Mouse (Mus musculus) forebrain, postnatal 0 days (tissue): ENCODE measurements at regions not wholly inside any gene's neighbourhood (a gene's known extent, or its start where the extent isn't known, plus 50 kb on each side); places are given as distances from the start of the nearest gene placed in this dataset.
A peak's percentile ranks its signal among the peaks of the same experiment; 100 is the strongest.

ENCODE experiments used
- ATAC-seq: fragments of 200-750 bp; cut with Nextera tagmentation; 2 replicates; pipeline ENCODE4 v1.8.0; 2017; ENCODE audit warnings: mild to moderate bottlenecking, moderate library complexity
- DNase-seq: peaks from one replicate; pipeline ENCODE4 v3.0.0-alpha.2; 2015
- H3K27ac ChIP-seq: fragments of 300-500 bp; sonication (generic); 2 replicates; pipeline ENCODE4 v1.5.1; 2014; ENCODE audit warnings: low read depth, mild to moderate bottlenecking, antibody characterized with exemption, low read length, moderate library complexity, mixed read lengths
- H3K27me3 ChIP-seq: fragments of 300-500 bp; sonication (generic); 2 replicates; pipeline ENCODE4 v1.6.1; 2014; ENCODE audit warnings: mild to moderate bottlenecking, low read length, mixed read lengths; ENCODE audit not compliant: insufficient read depth
- H3K36me3 ChIP-seq: fragments of 300-500 bp; sonication (generic); 2 replicates; pipeline ENCODE4 v1.6.1; 2014; ENCODE audit warnings: mild to moderate bottlenecking, moderate library complexity; ENCODE audit not compliant: insufficient read depth
- H3K4me1 ChIP-seq: fragments of 300-500 bp; sonication (generic); 2 replicates; pipeline ENCODE4 v1.6.1; 2014; ENCODE audit warnings: antibody characterized with exemption; ENCODE audit not compliant: insufficient read depth
- H3K4me2 ChIP-seq: fragments of 300-500 bp; sonication (generic); 2 replicates; pipeline ENCODE4 v1.6.1; 2014; ENCODE audit warnings: low read depth, mild to moderate bottlenecking, moderate library complexity
- H3K4me3 ChIP-seq: fragments of 300-500 bp; sonication (generic); 2 replicates; pipeline ENCODE4 v1.5.1; 2014; ENCODE audit warnings: low read depth, low read length, mixed read lengths
- H3K9ac ChIP-seq: fragments of 300-500 bp; sonication (generic); 2 replicates; pipeline ENCODE4 v1.6.1; 2014; ENCODE audit warnings: mild to moderate bottlenecking
- H3K9me3 ChIP-seq: fragments of 300-500 bp; sonication (generic); 2 replicates; pipeline ENCODE4 v1.6.1; 2016; ENCODE audit warnings: low read length
- CTCF ChIP-seq: sonication (generic); IDR thresholded peaks from 2 replicates; pipeline ENCODE4 v1.5.1; 2016; ENCODE audit warnings: antibody characterized with exemption, control low read depth, low read depth
- WGBS: fragments of 180-500 bp; shearing (Covaris S2); extraction: QIAGEN DNeasy Blood & Tissue Kit; methylation state at CpG from one replicate; pipeline ENCODE4 v1.1.7; 2014; 5-methylcytosine and 5-hydroxymethylcytosine counted together

DNA sequence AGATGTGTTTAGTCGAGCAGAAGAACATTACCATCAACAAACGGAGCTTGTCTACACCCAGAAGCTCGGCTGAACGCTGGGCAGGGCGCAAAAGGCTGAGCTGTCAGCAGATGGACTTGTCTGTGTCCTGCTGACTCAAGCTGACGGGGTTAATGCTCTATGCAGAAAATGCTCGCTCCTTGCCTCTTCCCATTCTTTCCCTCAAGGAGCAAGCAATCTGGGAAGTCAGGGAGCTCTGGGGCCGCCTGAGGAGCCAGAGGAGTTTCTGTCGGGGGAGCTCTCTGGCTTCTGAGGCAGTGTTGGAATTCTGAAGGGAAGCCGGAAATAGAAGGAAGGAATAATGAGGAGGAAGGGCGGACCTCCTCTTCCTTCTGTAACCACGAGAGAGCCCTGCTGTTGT lies 289.3 kb upstream of the G2e3 start:
- peaks cover 5% of the 10 kb centered on the region; the same call in 1 of the 2 replicates for H3K4me1 ChIP-seq
- H3K36me3 ChIP-seq: no peaks in the 10 kb centered on the region
- 20% methylated on average over 12 of the region's 12 CpGs for WGBS
- no peaks in the 10 kb centered on the region for H3K9me3 ChIP-seq
- H3K4me3 ChIP-seq: 0 out of 2 replicates have a peak overlapping the region, but pooled peaks have one; percentile 0
- DNase-seq: peak; percentile 40
- no peak overlapping the region for H3K9ac ChIP-seq
- peak overlapping the region; percentile 4; the same call in 1 of the 2 replicates for H3K4me2 ChIP-seq
- ATAC-seq: peak; percentile 55
- no peaks in the 10 kb centered on the region for H3K27me3 ChIP-seq
- H3K27ac ChIP-seq: peak overlapping the region; percentile 66
- TF ChIP-seq CTCF: no peak

DNA sequence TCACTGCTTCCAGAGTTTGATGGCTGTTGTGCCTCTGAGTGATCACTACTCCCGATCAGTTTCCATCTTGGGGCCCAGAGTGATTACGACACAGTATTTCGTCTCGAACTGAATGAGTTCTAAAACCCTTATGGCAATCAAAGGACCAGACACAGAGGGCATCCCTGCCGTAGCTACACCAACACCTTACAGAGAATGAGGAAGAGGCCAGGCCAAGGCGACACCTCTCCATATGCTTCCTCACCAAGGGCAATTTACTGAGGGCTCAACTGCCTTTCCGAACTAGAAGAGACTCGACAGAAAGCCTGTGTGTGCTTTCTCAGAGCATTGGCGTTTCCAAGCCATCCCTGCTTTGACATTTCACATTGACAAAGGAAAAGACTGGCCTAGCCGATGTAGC lies 289.8 kb upstream of the G2e3 start:
- no peaks in the 10 kb centered on the region for H3K27me3 ChIP-seq
- no peak overlapping the region for H3K9ac ChIP-seq
- no peaks in the 10 kb centered on the region for H3K9me3 ChIP-seq
- WGBS: 70% methylated on average over 10 of the region's 10 CpGs
- no peaks in the 10 kb centered on the region for H3K36me3 ChIP-seq
- peaks cover 5% of the 10 kb centered on the region; the same call in 1 of the 2 replicates for H3K4me1 ChIP-seq
- DNase-seq (no peak), ATAC-seq (no peak)
- peak overlapping the region; percentile 66 for H3K27ac ChIP-seq
- peak overlapping the region; percentile 4; the same call in 1 of the 2 replicates for H3K4me2 ChIP-seq
- no peak overlapping the region for H3K4me3 ChIP-seq
- TF ChIP-seq CTCF: no peak

DNA sequence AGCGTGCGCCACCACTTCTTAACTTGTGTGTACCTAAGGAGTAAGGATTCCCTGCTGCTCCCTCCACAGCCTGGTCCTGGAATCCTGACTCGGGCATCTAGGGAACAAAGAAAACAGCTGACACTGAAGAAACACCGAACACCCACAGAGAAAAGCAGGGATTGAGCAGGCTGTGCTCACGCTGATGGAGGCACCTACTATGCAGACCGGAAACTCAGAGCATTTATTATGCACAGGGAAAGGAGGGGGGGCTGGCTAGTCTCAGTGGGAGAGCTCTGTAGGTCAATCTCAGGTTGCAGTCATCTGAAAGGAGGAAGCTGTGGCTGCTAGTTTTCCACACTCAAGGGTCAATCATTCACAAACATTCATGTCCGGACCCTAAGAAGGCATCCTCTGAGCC lies 300.7 kb upstream of the G2e3 start:
- WGBS: 66% methylated on average over 7 of the region's 7 CpGs
- no peak for ATAC-seq
- H3K9me3 ChIP-seq: no peaks in the 10 kb centered on the region

DNA sequence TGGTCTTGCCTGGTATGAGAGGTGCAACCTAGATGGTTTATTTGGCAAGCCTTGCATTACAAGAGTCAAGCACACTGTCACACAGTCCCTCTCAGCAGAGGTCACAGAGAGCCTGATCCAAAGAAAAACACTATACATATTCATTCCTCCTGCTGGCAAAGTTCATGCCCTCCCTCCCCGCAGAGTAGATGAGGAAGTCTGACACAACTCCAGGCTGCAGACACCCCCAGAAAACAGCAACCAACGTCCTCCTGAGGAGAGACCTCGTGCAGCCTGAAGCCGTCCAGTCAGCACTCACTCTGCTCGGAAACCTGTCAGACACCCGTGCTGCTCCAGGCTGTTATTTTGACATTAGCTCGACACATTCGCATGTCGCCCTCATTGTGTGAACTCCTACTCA lies 302.4 kb upstream of the G2e3 start:
- Histone ChIP-seq H3K27ac (no peak overlapping the region), H3K9me3 (no peaks in the 10 kb centered on the region), H3K36me3 (no peaks in the 10 kb centered on the region), H3K27me3 (no peaks in the 10 kb centered on the region), H3K4me1 (peaks cover 5% of the 10 kb centered on the region; the same call in 1 of the 2 replicates), H3K9ac (no peak overlapping the region), H3K4me2 (no peak overlapping the region), H3K4me3 (no peak overlapping the region)
- TF ChIP-seq CTCF: no peak
- 25% methylated on average over 9 of the region's 9 CpGs for WGBS
- ATAC-seq: peak; percentile 90
- no peak for DNase-seq

More for the DNA sequence above, 300.7 kb upstream of the G2e3 start:
- Histone ChIP-seq H3K4me2 (no peak overlapping the region), H3K4me3 (no peak overlapping the region), H3K4me1 (peaks cover 5% of the 10 kb centered on the region; the same call in 1 of the 2 replicates), H3K27me3 (no peaks in the 10 kb centered on the region), H3K27ac (no peak overlapping the region), H3K9ac (no peak overlapping the region), H3K36me3 (no peaks in the 10 kb centered on the region)
- DNase-seq: no peak
- no peak for TF ChIP-seq CTCF

DNA sequence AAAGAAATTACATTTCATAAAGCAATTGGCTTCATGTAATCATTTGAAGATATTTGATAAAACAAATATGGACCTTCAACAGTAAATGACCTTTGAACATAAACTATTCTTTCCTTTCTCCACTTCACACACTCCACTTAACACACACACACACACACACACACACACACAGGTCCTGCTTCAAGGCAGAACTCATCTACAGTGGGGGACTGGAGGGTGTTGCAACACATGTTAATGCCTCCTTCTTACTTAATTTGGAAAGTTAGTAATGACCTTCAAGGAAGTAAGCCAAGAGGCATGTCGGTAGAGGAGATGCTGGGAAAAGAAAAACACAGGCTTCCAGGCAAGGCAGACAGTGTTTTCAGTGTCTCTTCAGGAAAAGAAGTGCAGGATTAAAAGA lies 302.8 kb upstream of the G2e3 start:
- no peak; the same call in 1 of the 2 replicates for ATAC-seq
- no peak overlapping the region for H3K9ac ChIP-seq
- 12% methylated on average over 1 of the region's 1 CpGs for WGBS

DNA sequence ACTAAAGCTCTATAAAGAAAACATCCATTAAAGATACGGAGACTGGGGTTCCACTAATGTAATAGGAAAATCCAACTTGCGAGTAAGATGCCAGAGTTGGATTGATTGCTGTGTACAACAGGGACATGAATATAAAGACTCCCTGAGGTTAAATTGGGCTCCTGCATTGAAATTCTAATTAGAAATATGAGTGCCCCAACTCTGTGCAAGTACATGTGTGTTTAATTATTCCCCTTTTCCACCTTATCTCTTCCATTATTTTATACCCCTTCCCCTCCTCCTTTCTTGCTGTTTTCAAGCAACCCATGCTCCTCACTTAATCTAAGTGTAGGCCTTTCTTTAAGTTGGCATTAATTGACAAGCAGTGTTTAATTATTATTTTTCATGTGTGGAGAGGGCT lies 315.7 kb upstream of the G2e3 start:
- Histone ChIP-seq H3K4me1 (peaks cover 10% of the 10 kb centered on the region), H3K9me3 (no peaks in the 10 kb centered on the region), H3K36me3 (no peaks in the 10 kb centered on the region), H3K27ac (no peak overlapping the region), H3K9ac (no peak overlapping the region), H3K4me2 (no peak overlapping the region), H3K4me3 (no peak overlapping the region), H3K27me3 (no peaks in the 10 kb centered on the region)
- 29% methylated on average over 2 of the region's 2 CpGs for WGBS
- DNase-seq (no peak), ATAC-seq (no peak; the same call in 1 of the 2 replicates)
- no peak for TF ChIP-seq CTCF

More for the DNA sequence above, 302.8 kb upstream of the G2e3 start:
- Histone ChIP-seq H3K4me3 (no peak overlapping the region), H3K27me3 (no peaks in the 10 kb centered on the region), H3K9me3 (no peaks in the 10 kb centered on the region), H3K4me2 (no peak overlapping the region), H3K4me1 (peaks cover 5% of the 10 kb centered on the region; the same call in 1 of the 2 replicates), H3K27ac (no peak overlapping the region), H3K36me3 (no peaks in the 10 kb centered on the region)
- DNase-seq: no peak
- TF ChIP-seq CTCF: no peak

DNA sequence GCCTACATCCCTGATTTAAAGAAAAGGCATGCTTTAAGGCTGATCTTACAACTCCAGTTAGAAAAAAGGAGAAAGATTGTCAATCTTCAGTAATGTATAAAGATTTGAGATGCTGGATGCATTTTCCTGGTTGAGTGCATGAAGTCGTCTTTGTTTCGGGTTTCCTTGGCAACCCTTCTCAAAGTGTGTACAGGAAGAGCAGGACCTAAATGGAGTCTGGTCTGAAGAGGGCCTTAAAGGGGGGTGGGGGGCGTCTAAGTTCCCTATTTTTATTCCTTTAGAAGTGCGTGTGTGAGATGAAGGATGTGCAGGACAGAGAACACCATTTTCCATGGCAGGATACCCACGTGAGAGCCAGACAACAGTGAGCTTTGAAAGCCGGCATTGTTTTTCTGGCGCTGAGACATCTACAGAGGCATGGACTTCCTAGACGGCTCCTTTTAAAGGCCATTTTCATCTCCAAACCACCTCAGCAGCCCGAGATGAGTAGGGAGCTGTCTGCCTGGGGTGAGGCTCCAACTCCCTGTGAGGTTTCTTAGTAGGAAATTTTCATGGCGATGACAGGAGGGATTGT lies 319.2 kb upstream of the G2e3 start:
- Histone ChIP-seq H3K4me3 (no peak overlapping the region), H3K9me3 (no peaks in the 10 kb centered on the region), H3K27ac (peak overlapping the region; percentile 75), H3K27me3 (no peaks in the 10 kb centered on the region), H3K36me3 (no peaks in the 10 kb centered on the region), H3K9ac (peak overlapping the region; percentile 37), H3K4me2 (peak overlapping the region; percentile 15; the same call in 1 of the 2 replicates), H3K4me1 (peaks cover 10% of the 10 kb centered on the region)
- DNase-seq (peak; percentile 67), ATAC-seq (peak; percentile 75)
- TF ChIP-seq CTCF: no peak
- WGBS: 15% methylated on average over 10 of the region's 10 CpGs
